Mouse (Mus musculus): ENCODE data around the gene Fes. TPM values are rescaled to one million over a fixed set of nuclear protein-coding genes. Genes with fewer than 3 reads are reported as not detected.

The Fes gene
- total RNA-seq, 2 experiments from 2014 or later = 5.0 to 5.7 TPM

DNA sequence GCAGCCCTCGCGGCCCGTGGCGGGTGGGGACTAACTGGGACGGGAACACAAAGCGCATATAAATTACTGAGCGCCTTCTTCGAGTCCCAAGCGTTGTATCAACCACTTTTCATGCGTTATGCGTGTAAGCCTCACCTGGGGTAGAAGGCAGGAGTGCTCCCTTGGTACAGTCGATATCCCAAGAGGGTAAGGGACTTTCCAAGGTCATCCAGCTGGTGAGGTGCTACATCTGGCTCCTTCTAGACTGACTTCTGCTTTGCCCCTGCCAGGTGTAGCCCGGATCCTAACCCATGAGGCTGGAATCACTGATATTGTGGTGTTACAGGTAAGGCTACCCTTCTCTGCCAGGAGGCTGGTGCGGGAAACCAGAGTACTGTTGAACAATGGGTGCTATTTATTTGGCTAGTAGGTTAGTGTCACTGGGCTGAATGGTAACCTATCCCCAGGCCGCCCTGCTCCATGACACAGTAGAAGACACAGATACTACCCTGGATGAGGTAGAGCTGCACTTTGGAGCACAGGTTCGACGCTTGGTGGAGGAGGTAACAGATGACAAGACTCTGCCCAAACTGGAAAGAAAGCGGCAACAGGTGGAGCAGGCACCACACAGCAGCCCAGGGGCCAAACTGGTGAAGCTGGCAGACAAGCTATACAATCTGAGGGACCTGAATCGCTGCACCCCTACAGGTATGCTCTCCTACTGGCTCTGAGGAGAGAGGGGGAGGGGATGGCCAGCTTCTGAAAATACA, 44.3 kb downstream of the Fes start:
- DNase-seq (ENCODE audit: low spot score in 2 of 2) = no peak
- H3K4me3 ChIP-seq = peak overlapping the region; percentile 66
- 0 out of 2 replicates have a peak, but pooled peaks have one; percentile 2 for TF ChIP-seq CTCF (conservative IDR thresholded peaks at IDR 0.05)
- peak overlapping the region; percentile 96 for H3K27ac ChIP-seq

- TF ChIP-seq CTCF (conservative IDR thresholded peaks at IDR 0.05) = peak; percentile 89
- DNase-seq (ENCODE audit: low spot score in 2 of 2) = peak; percentile 94 to 96
- Histone ChIP-seq H3K4me3 (peak within 1 kb of the TSS; percentile 66), H3K27ac (peak within 1 kb of the TSS; percentile 96)
These were observed 44.9 kb downstream of the Fes start, which contains the start of gene Hddc3 for GRCm38 (mm10) chr7:80342858-80343257. Gene Hddc3, plus strand, starts transcription at chr7:80343104.

GRCm38 (mm10) chr7:80341793-80342192, 46.0 kb downstream of the Fes start:
- no peak for DNase-seq (ENCODE audit: low spot score in 2 of 2)
- no peak for TF ChIP-seq CTCF (conservative IDR thresholded peaks at IDR 0.05)
- Histone ChIP-seq H3K4me3 (no peak overlapping the region), H3K27ac (no peak overlapping the region)

DNA sequence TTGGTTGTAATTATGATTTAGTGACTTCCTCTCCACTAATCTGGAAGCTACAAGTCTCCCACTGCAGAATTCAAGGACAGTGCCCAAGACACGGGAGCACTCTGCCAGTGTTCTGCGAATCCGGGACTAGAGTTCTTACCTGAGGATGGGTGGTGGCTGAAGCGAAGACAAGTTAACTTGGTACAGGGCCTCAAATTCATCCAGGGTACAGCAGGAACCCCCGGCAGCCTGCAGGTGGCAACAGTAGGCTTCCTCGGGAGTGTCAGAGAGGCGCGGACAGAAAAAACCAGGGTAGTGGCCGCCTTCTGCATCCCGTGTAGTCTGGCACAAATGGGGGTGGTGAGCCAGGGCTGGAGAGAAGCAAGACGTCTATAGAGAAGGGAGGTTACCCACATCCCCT, 47.0 kb downstream of the Fes start, which contains the start of gene Unc45a:
Gene Unc45a, minus strand, starts transcription at position 213 of the 400 bp plus-strand sequence.
- DNase-seq (ENCODE audit: low spot score in 2 of 2) = peak in 1 of 2 experiments; percentile 52
- H3K4me3 ChIP-seq = peak within 1 kb of the TSS; percentile 75
- peak within 1 kb of the TSS; percentile 91 for H3K27ac ChIP-seq
- TF ChIP-seq CTCF (conservative IDR thresholded peaks at IDR 0.05) = peak; percentile 72

DNA sequence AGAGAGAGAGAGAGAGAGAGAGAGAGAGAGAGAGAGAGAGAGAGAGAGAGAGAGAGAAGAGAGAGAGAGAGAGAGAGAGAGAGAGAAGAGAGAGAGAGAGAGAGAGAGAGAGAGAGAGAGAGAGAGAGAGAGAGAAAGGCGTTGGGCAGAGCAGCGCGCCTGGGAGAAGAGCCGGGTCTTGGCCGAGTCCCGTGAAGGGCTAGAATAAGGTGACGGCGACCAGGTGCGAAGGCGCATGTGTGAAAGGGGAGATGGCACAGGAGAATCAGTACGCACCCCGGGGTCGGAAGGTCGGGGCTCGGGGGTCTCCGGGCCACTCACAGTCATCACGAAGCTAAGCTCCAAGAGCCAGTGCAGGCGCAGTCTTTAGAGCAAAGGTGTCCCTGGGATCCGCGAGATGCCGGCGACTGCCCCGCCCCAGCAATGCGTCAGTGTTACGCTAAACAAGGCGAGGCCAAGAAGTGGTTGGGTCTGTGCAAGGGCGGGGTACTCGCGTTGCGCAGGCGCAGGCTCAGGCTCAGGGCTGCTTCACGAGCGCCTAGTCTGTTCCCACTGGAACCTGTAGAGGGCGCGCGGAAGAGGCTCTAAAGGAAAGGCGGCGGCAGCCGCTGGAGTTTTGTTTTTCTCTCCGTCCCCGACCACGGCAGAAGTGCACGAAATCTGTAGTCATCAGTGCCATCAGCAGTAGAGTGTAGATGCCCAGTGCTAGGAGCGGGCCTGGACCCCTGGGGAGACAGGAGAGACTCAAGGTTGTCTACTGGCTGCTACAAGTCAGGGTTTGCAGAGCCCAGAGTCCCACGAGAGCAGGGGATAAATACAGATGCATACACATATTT, 47.7 kb downstream of the Fes start:
- peak; percentile 92; the same call in 1 of the 2 replicates for TF ChIP-seq CTCF (conservative IDR thresholded peaks at IDR 0.05)
- DNase-seq (ENCODE audit: low spot score in 2 of 2) = peak; percentile 97 to 99
- peak overlapping the region; percentile 75 for H3K4me3 ChIP-seq
- peak overlapping the region; percentile 91 for H3K27ac ChIP-seq

- Histone ChIP-seq H3K27ac (peak overlapping the region; percentile 91), H3K4me3 (peak overlapping the region; percentile 75)
- DNase-seq (ENCODE audit: low spot score in 2 of 2) = no peak
- TF ChIP-seq CTCF (conservative IDR thresholded peaks at IDR 0.05) = no peak
These were observed 48.4 kb downstream of the Fes start for GRCm38 (mm10) chr7:80339371-80339770.

DNA sequence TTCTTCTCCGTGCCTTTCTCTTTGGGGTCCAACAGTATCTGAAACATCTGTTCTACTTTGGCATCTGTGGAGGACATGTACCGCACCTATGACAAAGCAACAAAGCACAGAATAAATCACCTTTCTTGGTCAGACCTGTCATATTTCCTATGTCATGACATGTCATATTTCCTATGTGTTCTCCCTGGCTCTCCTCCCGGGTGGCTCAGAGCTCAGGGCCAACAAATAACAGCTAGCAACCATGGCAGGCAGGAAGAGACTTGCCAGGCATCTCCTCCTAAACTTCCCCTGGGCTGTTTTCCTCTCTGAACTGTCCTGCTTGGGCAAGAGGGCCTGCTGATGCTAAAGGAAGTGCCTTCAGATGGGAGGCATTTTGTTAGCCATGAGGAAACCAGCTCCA, 50.8 kb downstream of the Fes start:
- TF ChIP-seq CTCF (conservative IDR thresholded peaks at IDR 0.05) = no peak
- no peak overlapping the region for H3K4me3 ChIP-seq
- no peak overlapping the region for H3K27ac ChIP-seq
- DNase-seq (ENCODE audit: low spot score in 2 of 2) = no peak

GRCm38 (mm10) chr7:80334848-80335247, 52.9 kb downstream of the Fes start:
- no peak for TF ChIP-seq CTCF (conservative IDR thresholded peaks at IDR 0.05)
- no peak overlapping the region for H3K27ac ChIP-seq
- no peak overlapping the region for H3K4me3 ChIP-seq
- no peak for DNase-seq (ENCODE audit: low spot score in 2 of 2)

GRCm38 (mm10) chr7:80331433-80331832, 56.3 kb downstream of the Fes start:
- Histone ChIP-seq H3K4me3 (no peak overlapping the region), H3K27ac (peak overlapping the region; percentile 25; the same call in 1 of the 2 replicates)
- no peak for TF ChIP-seq CTCF (conservative IDR thresholded peaks at IDR 0.05)
- DNase-seq (ENCODE audit: low spot score in 2 of 2) = no peak

DNA sequence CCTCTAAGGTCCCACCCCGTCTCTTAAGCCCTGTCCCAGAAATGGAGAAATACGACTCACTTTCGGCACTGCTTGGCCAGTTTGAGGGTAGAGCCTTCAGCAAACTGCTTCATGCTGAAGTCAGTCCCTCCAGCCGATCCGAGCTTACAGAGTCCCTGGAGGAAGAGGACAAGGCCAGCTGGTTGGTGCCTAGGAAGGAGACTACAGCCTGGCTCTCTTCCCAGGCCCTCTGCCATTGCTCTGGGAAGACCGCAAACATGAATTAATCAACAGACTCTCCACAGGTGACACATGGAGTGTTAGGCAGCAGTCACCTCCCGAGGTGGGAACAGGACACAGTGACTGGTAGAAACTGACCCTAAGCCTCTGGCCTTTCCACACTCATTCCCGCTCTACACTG, 57.5 kb downstream of the Fes start:
- Histone ChIP-seq H3K4me3 (no peak overlapping the region), H3K27ac (no peak overlapping the region)
- TF ChIP-seq CTCF (conservative IDR thresholded peaks at IDR 0.05) = no peak
- no peak for DNase-seq (ENCODE audit: low spot score in 2 of 2)

Other genes with a start within 250 kb of the Fes start
- gene Sema4b, start 201.1 kb downstream of the Fes start, total RNA-seq (2021) = 10 to 100 TPM; 25.7 to 27.5 TPM
- gene Cib1, start 155.1 kb downstream of the Fes start, total RNA-seq (2021) = 10 to 100 TPM; 23.6 to 25.0 TPM
- 1 to 10 TPM; 6.1 to 6.8 TPM for gene Gdpgp1, start 155.1 kb downstream of the Fes start, total RNA-seq (2021)
- 1 to 10 TPM; 1.4 to 3.3 TPM for gene Ttll13, start 141.6 kb downstream of the Fes start, total RNA-seq (2021)
- 10 to 100 TPM; 38.5 to 42.2 TPM for gene Ngrn, start 126.7 kb downstream of the Fes start, total RNA-seq (2021)
- 10 to 100 TPM; 22.9 to 24.7 TPM for gene Vps33b, start 118.3 kb downstream of the Fes start, total RNA-seq (2021)
- gene Prc1, start 93.5 kb downstream of the Fes start, total RNA-seq (2021) = 1 to 10 TPM; 1.2 to 2.7 TPM
- gene Rccd1, start 63.5 kb downstream of the Fes start, total RNA-seq (2021) = 10 to 100 TPM; 15.3 to 19.8 TPM
- gene Unc45a, start 46.9 kb downstream of the Fes start, total RNA-seq (2021) = 10 to 100 TPM; 38.0 to 40.9 TPM
- 10 to 100 TPM; 45.5 to 46.6 TPM for gene Hddc3, start 44.8 kb downstream of the Fes start, total RNA-seq (2021)
- gene Man2a2, start 16.6 kb downstream of the Fes start, total RNA-seq (2021) = 100 to 1,000 TPM; 169 to 178 TPM
- 10 to 100 TPM; 39.4 to 40.6 TPM for gene Furin, start 17.5 kb upstream of the Fes start, total RNA-seq (2021)
- 1 to 10 TPM; 3.1 to 4.3 TPM for gene Blm, start 147.2 kb upstream of the Fes start, total RNA-seq (2021)